Mouse (Mus musculus) midbrain, embryonic 13.5 days (tissue): ENCODE results near the gene Exosc8. TPM values are rescaled to one million over a fixed set of nuclear protein-coding genes. Genes with fewer than 3 reads are reported as not detected.

Experiments
- ATAC-seq: fragments of 200-750 bp; cut with Nextera tagmentation; 2 replicates; pipeline ENCODE4 v1.8.0; 2017; ENCODE audit warnings: mild to moderate bottlenecking, moderate TSS enrichment, moderate library complexity
- H3K27ac ChIP-seq: fragments of 300-500 bp; sonication (generic); 2 replicates; pipeline ENCODE4 v1.5.1; 2015; ENCODE audit warnings: inconsistent platforms, mild to moderate bottlenecking, moderate library complexity
- H3K27me3 ChIP-seq: fragments of 300-500 bp; sonication (generic); 2 replicates; pipeline ENCODE4 v1.6.1; 2015; ENCODE audit warnings: mild to moderate bottlenecking, inconsistent platforms
- H3K36me3 ChIP-seq: fragments of 300-500 bp; sonication (generic); 2 replicates; pipeline ENCODE4 v1.6.1; 2015; ENCODE audit warnings: mild to moderate bottlenecking, inconsistent platforms
- H3K4me1 ChIP-seq: fragments of 300-500 bp; sonication (generic); replicated peaks from 2 replicates; pipeline ENCODE4 v1.6.1; 2015; ENCODE audit warnings: inconsistent platforms
- H3K4me2 ChIP-seq: fragments of 300-500 bp; sonication (generic); replicated peaks from 2 replicates; pipeline ENCODE4 v1.6.1; 2015; ENCODE audit warnings: moderate library complexity, mild to moderate bottlenecking, inconsistent platforms
- H3K4me3 ChIP-seq: fragments of 300-500 bp; sonication (generic); replicated peaks from 2 replicates; pipeline ENCODE4 v1.5.1; 2015; ENCODE audit warnings: mild to moderate bottlenecking, inconsistent platforms
- H3K9ac ChIP-seq: fragments of 300-500 bp; sonication (generic); replicated peaks from 2 replicates; pipeline ENCODE4 v1.6.1; 2015; ENCODE audit warnings: mild to moderate bottlenecking, inconsistent platforms
- H3K9me3 ChIP-seq: fragments of 300-500 bp; sonication (generic); 2 replicates; pipeline ENCODE4 v1.6.1; 2016; ENCODE audit warnings: mild to moderate bottlenecking, inconsistent platforms
- WGBS: fragments of 180-500 bp; shearing (Covaris S2); methylation state at CpG from one replicate; pipeline ENCODE4 v1.1.7; 2015; 5-methylcytosine and 5-hydroxymethylcytosine counted together
- polyA plus RNA-seq: library from polyadenylated mRNA; unstranded; fragments of >200 nt; fragmentation: Nextera tagmentation; extraction: Ambion mirVana; gene quantifications from 2 replicates; pipeline ENCODE4 v1.2.1, GENCODE M21; 2015

Gene Exosc8
- polyA plus RNA-seq, 1 experiment from 2014 or later, result 87.2 TPM

DNA sequence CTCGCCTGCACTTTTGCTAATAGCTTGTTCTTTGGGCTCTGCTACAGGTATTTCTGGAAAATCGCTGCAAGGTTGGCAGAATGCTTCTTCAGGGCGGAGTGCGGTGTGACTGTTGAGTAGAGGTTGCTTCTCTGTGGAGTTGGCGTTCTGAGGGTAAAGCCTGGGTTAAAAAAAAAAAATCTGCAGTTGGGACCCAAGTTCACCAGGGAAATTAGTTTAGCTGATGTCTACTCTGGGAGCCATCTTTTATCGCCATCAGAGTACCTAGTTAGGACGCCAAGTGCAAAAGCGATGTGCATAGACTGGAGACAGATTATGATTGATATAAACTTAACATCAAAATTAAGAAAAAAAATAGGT, 42.2 kb downstream of the Exosc8 start:
- Histone ChIP-seq H3K4me3 (peak overlapping the region; percentile 74), H3K9ac (peak overlapping the region; percentile 71), H3K36me3 (peaks cover 21% of the 10 kb centered on the region), H3K27me3 (no peaks in the 10 kb centered on the region; the same call in 1 of the 2 replicates), H3K4me1 (peaks cover 12% of the 10 kb centered on the region), H3K4me2 (peak overlapping the region; percentile 75), H3K27ac (peak overlapping the region; percentile 65), H3K9me3 (no peaks in the 10 kb centered on the region)
- no peak for ATAC-seq
- under 1% methylated on average over 8 of the region's 8 CpGs for WGBS

DNA sequence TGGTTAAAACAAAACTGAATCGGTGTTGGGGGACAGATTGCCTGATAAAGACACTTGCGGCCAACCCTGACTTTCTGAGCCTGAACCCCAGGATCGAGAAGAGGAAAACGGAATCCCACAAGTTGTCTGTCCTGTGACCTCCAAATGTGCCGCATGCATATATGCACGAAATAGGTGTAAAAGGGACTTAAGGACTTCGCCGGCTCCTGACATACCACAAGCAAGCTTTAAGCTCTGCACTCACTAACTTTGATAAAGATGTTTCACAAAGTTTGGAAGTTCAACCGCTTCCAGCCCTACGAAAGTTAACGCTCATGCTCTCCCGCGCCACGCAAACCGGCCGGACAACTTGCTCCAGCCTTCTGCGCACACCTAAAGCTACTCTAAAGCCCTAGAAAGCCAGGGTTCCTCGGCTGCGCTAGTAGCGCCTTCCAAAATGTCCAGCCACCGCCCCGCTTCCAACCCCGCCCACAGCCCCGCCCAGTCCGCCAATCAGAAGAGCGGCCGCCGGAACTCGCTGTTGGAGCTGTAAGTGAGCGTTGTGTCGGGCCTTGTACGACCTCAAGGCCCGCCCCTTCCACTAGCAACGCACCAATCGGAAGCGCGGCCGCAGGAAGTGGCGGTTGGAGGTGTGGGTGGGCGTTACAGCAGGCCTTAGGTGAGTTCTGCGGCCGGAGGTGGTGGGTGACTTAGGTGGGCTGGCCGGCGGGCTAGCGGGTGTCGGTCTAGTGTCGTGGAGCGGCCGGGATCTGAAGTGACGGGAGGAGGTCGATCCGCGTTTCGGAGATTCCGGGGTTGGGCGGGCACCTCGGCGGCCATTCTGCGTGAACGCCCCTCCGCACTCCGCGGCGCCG, 42.8 kb downstream of the Exosc8 start, which contains the start of gene Supt20:
Gene Supt20 (plus strand): TSS at position 606 of the 854 bp plus-strand sequence.
- H3K27me3 ChIP-seq, result no peaks in the 10 kb centered on the region; the same call in 1 of the 2 replicates
- H3K4me3 ChIP-seq, result peak within 1 kb of the TSS; percentile 74
- peak within 1 kb of the TSS; percentile 65 for H3K27ac ChIP-seq
- peak; percentile 99 for ATAC-seq
- 2% methylated on average over 65 of the region's 65 CpGs for WGBS
- H3K4me1 ChIP-seq, result peaks cover 12% of the 10 kb centered on the region
- H3K36me3 ChIP-seq, result peaks cover 15% of the 10 kb centered on the region
- peak within 1 kb of the TSS; percentile 75 for H3K4me2 ChIP-seq
- no peaks in the 10 kb centered on the region for H3K9me3 ChIP-seq
- H3K9ac ChIP-seq, result peak within 1 kb of the TSS; percentile 71

DNA sequence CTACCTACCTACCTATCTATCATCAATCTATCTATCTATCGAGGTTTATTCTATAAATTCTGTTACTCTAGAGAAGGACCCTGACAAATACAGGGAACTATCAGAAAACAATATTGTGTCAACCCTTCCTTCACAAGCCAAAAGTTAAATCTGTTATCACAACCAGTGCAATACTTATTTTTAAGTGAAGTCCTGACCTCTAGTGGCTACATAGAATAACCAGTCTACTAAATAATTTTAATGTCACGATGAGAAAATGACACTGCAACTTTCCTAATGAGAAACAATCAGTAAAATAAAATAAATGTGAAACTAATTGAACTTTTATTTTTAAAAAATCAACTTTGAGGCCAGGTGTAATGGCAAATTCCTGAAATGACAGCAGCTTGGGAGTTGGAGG, 46.1 kb downstream of the Exosc8 start:
- no peak for ATAC-seq
- Histone ChIP-seq H3K4me1 (peaks cover 7% of the 10 kb centered on the region; the same call in 1 of the 2 replicates), H3K9ac (no peak overlapping the region), H3K36me3 (no peaks in the 10 kb centered on the region), H3K27me3 (no peaks in the 10 kb centered on the region; the same call in 1 of the 2 replicates), H3K9me3 (no peaks in the 10 kb centered on the region), H3K4me2 (no peak overlapping the region), H3K4me3 (no peak overlapping the region), H3K27ac (no peak overlapping the region)
- 44% methylated on average over 2 of the region's 2 CpGs for WGBS

DNA sequence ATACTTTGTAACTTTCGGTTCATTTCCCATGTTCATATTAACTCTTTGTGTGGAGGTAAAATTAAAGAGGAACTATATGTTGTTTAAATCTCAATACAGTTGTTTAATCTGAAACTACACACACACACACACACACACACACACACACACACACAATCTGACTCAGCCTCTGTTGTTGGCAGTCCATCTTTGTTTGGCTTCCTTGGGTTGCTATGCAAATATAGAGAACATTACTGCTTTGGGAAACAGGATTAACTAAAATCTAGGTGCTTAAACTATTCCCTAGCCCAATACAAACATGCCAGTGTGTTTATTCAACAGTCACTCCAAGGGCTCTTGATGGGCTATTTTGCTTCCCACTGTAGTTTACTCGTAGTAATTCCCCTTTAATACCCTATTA, 47.9 kb downstream of the Exosc8 start:
- Histone ChIP-seq H3K4me1 (peaks cover 3% of the 10 kb centered on the region; the same call in 1 of the 2 replicates), H3K4me3 (no peak overlapping the region), H3K27me3 (no peaks in the 10 kb centered on the region; the same call in 1 of the 2 replicates), H3K9me3 (no peaks in the 10 kb centered on the region), H3K36me3 (no peaks in the 10 kb centered on the region), H3K27ac (no peak overlapping the region), H3K4me2 (no peak overlapping the region), H3K9ac (no peak overlapping the region)
- ATAC-seq, result no peak
- WGBS, result 65% methylated on average over 2 of the region's 2 CpGs

DNA sequence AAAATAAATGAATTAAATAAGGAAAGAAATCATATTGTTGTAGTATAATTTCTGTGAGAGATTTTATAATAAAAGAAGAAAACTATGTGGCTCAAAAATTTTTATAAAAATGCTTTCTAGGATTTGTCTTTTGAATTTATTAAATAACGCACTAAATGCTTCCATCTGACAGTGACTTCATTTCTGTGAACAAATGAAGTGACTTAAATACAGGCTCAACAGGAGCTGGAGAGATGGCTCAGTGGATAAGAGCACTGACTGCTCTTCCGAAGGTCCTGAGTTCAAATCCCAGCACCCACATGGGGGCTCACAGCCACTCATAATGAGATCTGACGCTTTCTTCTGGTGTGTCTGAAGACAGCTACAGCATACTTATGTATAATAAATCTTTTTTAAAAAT, 50.0 kb downstream of the Exosc8 start:
- no peaks in the 10 kb centered on the region for H3K27me3 ChIP-seq
- H3K4me1 ChIP-seq, result no peaks in the 10 kb centered on the region
- WGBS, result 97% methylated on average over 3 of the region's 3 CpGs
- H3K9me3 ChIP-seq, result no peaks in the 10 kb centered on the region
- no peak overlapping the region for H3K4me3 ChIP-seq
- no peak overlapping the region for H3K9ac ChIP-seq
- no peak overlapping the region for H3K27ac ChIP-seq
- no peak for ATAC-seq
- H3K36me3 ChIP-seq, result no peaks in the 10 kb centered on the region
- H3K4me2 ChIP-seq, result no peak overlapping the region

DNA sequence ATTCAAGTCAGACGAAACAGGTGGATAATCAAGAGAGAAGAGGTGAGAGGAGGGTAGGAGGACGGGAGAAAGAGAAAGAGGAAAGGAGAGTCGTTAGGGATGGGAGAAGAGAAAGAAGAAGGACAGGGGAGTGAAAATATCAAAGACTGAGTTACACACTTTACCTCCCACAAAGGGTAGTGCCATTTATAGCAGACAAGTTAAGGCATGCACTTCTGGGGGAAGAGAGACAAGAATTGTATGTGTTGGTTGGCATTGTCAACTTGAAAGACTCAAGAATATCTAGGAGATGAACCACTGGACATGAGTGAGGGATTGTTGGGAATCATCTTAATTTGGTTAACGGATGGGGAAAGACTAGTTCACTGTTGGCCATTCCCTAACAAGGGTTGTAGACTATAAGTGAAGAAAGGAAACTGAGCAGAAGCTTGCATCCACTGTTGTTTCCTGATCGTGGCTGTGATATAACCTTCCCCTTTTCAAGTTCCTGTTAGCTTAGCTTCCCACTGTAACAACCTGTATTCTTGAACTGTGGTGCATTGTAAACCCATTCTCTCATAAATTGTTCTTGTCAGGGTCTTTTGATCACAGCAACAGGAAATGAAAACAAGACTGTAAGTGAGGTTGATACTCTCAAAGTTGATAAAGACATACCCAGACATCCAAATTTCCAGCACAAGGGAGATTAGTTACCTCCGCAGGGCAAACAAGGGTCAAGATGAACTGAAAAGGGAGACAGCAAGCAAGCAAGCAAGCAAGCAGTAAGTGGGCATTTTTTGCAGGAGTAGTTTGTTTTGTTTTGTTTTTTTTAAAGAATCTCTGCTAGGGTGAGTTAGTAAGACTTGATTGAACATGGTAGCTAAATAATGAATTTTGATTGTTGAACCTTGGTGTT, 53.6 kb downstream of the Exosc8 start:
- Histone ChIP-seq H3K9me3 (no peaks in the 10 kb centered on the region), H3K9ac (no peak overlapping the region), H3K27ac (no peak overlapping the region), H3K27me3 (no peaks in the 10 kb centered on the region), H3K4me2 (no peak overlapping the region), H3K36me3 (no peaks in the 10 kb centered on the region), H3K4me3 (no peak overlapping the region), H3K4me1 (no peaks in the 10 kb centered on the region)
- no peak for ATAC-seq
- WGBS, result 74% methylated on average over 6 of the region's 6 CpGs

Other genes with a start within 250 kb of the Exosc8 start
- 97.1 and 103 TPM in 2 replicates for gene Supt20, start 42.6 kb downstream of the Exosc8 start, polyA plus RNA-seq
- gene Gm21958, start 21.0 kb downstream of the Exosc8 start, polyA plus RNA-seq, result 0.43 TPM in 1 of 2 replicates, not detected in the other
- gene Alg5, start 146 bp upstream of the Exosc8 start, polyA plus RNA-seq, result 43.1 and 50.2 TPM in 2 replicates
- 0.15 and 0.17 TPM in 2 replicates for gene Smad9, start 20.2 kb upstream of the Exosc8 start, polyA plus RNA-seq
- 29.7 and 40.0 TPM in 2 replicates for gene Rfxap, start 72.4 kb upstream of the Exosc8 start, polyA plus RNA-seq
- 0.54 and 0.81 TPM in 2 replicates for gene Sertm1, start 180.5 kb upstream of the Exosc8 start, polyA plus RNA-seq